Mouse (Mus musculus): ENCODE measurements around the gene Mnd1. TPM values are rescaled to one million over a fixed set of nuclear protein-coding genes. Genes with fewer than 3 reads are reported as not detected.

The Mnd1 gene
- polyA plus RNA-seq, 1 experiment from 2014 or later: 7.2 TPM

DNA sequence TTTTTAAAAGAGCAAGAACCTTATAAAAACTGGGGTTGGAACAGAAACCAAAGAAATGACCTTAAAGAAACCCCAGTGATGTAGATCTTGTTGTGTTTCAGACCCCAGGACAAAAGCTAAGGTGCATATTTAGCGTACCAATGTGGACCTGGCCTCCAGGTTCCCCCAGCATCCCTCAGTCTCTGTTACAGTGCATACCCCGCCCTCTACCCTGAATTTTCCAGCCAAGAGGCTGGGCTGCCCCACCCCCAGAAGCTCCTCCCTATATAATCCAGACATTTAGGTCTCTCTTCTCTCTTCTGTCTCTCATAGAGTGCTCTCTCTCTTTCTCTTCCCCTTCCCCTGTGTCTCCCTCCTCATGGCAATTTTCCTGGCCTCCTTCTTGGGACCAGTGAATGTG is 24.7 kb upstream of the Mnd1 start:
- 74% methylated on average over 2 of the region's 2 CpGs for WGBS
- Histone ChIP-seq H3K4me3 (no peak overlapping the region), H3K4me2 (replicated peaks) (no peak overlapping the region), H3K27me3 (no peaks in the 10 kb centered on the region), H3K9ac (replicated peaks) (no peak overlapping the region), H3K27ac (replicated peaks) (no peak overlapping the region), H3K36me3 (peaks cover 37% of the 10 kb centered on the region), H3K4me1 (peaks cover 21% of the 10 kb centered on the region), H3K9me3 (no peaks in the 10 kb centered on the region)
- no peak for ATAC-seq (ENCODE audit: low FRiP score, low read depth)

DNA sequence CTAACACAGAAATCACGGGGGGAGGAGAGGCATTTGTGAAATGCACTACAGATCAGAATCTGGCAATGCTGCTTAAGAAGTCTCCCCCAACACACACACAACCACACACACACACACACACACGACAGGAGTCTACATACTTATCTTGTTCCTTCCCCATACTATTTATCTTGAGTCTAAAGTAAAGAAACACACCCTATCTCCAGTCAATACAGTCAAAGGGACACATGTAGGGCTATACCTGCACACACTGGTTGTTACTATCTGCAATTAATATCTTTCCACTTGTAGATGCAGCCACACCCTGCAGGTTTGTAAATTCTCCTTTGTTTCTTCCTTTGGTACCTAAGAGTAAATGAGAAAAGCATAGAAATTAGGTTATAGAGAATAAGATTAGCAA is 22.2 kb upstream of the Mnd1 start:
- Histone ChIP-seq H3K27ac (replicated peaks) (no peak overlapping the region), H3K27me3 (no peaks in the 10 kb centered on the region)

GRCm38 (mm10) chr3:84175337-84176315 is 20.0 kb upstream of the Mnd1 start:
- WGBS: 37% methylated on average over 7 of the region's 7 CpGs

More for the DNA sequence above, 22.2 kb upstream of the Mnd1 start:
- Histone ChIP-seq H3K4me1 (peaks cover 21% of the 10 kb centered on the region), H3K4me2 (replicated peaks) (no peak overlapping the region), H3K9me3 (no peaks in the 10 kb centered on the region), H3K4me3 (no peak overlapping the region), H3K36me3 (peaks cover 30% of the 10 kb centered on the region), H3K9ac (replicated peaks) (no peak overlapping the region)
- 75% methylated on average over 2 of the region's 2 CpGs for WGBS
- ATAC-seq (ENCODE audit: low FRiP score, low read depth): no peak

DNA sequence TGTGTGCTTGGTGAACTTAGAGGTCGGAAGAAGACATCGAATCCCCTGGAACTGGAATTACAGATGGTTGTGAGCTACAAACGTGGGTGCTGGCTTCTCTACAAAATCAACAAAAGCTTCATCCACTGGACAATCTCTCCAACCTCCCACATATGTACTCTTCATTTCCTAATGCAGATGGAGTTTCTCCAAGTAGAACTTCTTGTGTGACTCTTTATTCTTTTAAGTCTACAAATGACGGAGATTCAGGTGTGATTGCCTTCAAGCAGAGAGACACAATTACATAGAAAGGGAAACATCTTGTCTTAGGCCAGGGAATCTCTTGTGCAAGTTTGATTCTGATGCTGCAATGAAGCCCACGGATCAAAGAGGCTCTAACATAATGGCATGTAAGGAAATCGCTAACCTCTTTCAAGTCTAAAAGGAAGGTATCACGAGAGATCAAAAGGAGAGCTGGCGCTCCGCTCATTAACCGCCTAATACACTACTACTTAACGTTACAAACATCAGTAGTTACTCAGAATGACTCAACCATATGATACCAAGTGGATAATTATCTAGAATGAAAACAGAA is 18.1 kb upstream of the Mnd1 start, which contains the start of gene Gm6525:
Gm6525 (plus strand) TSS at position 524 of the 574 bp plus-strand sequence.
- H3K4me2 ChIP-seq (replicated peaks): no peak within 1 kb of the TSS
- ATAC-seq (ENCODE audit: low FRiP score, low read depth): no peak
- no peaks in the 10 kb centered on the region for H3K27me3 ChIP-seq
- no peak within 1 kb of the TSS for H3K4me3 ChIP-seq
- H3K9me3 ChIP-seq: no peaks in the 10 kb centered on the region
- no peak within 1 kb of the TSS for H3K27ac ChIP-seq (replicated peaks)
- peaks cover 6% of the 10 kb centered on the region; the same call in 1 of the 2 replicates for H3K4me1 ChIP-seq
- no peak within 1 kb of the TSS for H3K9ac ChIP-seq (replicated peaks)
- WGBS: 79% methylated on average over 11 of the region's 11 CpGs
- peaks cover 70% of the 10 kb centered on the region for H3K36me3 ChIP-seq

More at GRCm38 (mm10) chr3:84175337-84176315, 20.0 kb upstream of the Mnd1 start:
- Histone ChIP-seq H3K9ac (replicated peaks) (no peak overlapping the region), H3K4me2 (replicated peaks) (no peak overlapping the region), H3K27ac (replicated peaks) (no peak overlapping the region), H3K36me3 (peaks cover 51% of the 10 kb centered on the region), H3K27me3 (no peaks in the 10 kb centered on the region), H3K9me3 (no peaks in the 10 kb centered on the region), H3K4me1 (peaks cover 9% of the 10 kb centered on the region), H3K4me3 (no peak overlapping the region)
- ATAC-seq (ENCODE audit: low FRiP score, low read depth): peak; percentile 74; the same call in 1 of the 2 replicates

DNA sequence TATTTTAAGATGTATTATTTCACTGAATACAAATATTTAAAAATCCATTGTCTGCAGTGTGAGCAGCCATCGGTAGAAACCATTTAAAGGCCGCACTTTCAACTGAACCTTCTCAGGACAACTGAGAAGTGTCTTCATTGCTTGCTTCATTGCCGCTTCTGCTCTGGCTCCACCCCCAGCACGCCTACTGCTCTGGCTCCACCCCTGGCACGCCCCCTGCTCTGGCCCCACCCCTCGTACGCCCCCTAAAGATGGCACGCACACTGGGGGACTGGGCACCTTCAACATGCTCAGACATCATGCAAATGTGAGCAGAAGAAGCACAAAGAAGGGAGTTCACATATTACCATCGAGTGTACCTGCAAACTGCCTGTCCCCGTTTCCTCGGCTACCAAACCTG is 16.8 kb upstream of the Mnd1 start:
- Histone ChIP-seq H3K4me1 (peaks cover 6% of the 10 kb centered on the region; the same call in 1 of the 2 replicates), H3K36me3 (peaks cover 66% of the 10 kb centered on the region), H3K4me2 (replicated peaks) (no peak overlapping the region), H3K9me3 (no peaks in the 10 kb centered on the region), H3K9ac (replicated peaks) (no peak overlapping the region), H3K4me3 (no peak overlapping the region), H3K27me3 (no peaks in the 10 kb centered on the region), H3K27ac (replicated peaks) (no peak overlapping the region)
- WGBS: 55% methylated on average over 11 of the region's 11 CpGs
- no peak for ATAC-seq (ENCODE audit: low FRiP score, low read depth)

- WGBS: 74% methylated on average over 8 of the region's 8 CpGs
- no peaks in the 10 kb centered on the region for H3K27me3 ChIP-seq
- H3K9ac ChIP-seq (replicated peaks): no peak overlapping the region
- peaks cover 81% of the 10 kb centered on the region for H3K36me3 ChIP-seq
- H3K4me2 ChIP-seq (replicated peaks): no peak overlapping the region
- H3K4me1 ChIP-seq: peaks cover 2% of the 10 kb centered on the region; the same call in 1 of the 2 replicates
- H3K4me3 ChIP-seq: no peak overlapping the region
- no peak overlapping the region for H3K27ac ChIP-seq (replicated peaks)
- no peaks in the 10 kb centered on the region for H3K9me3 ChIP-seq
- ATAC-seq (ENCODE audit: low FRiP score, low read depth): no peak
Observed at GRCm38 (mm10) chr3:84169393-84170005, 13.9 kb upstream of the Mnd1 start.

- Histone ChIP-seq H3K4me3 (no peak overlapping the region), H3K9ac (replicated peaks) (no peak overlapping the region), H3K27ac (replicated peaks) (no peak overlapping the region), H3K36me3 (peaks cover 85% of the 10 kb centered on the region), H3K4me1 (peaks cover 2% of the 10 kb centered on the region; the same call in 1 of the 2 replicates), H3K27me3 (no peaks in the 10 kb centered on the region), H3K9me3 (no peaks in the 10 kb centered on the region), H3K4me2 (replicated peaks) (no peak overlapping the region)
- WGBS: 95% methylated on average over 6 of the region's 6 CpGs
- no peak for ATAC-seq (ENCODE audit: low FRiP score, low read depth)
Observed at GRCm38 (mm10) chr3:84168943-84169342, 13.4 kb upstream of the Mnd1 start.

DNA sequence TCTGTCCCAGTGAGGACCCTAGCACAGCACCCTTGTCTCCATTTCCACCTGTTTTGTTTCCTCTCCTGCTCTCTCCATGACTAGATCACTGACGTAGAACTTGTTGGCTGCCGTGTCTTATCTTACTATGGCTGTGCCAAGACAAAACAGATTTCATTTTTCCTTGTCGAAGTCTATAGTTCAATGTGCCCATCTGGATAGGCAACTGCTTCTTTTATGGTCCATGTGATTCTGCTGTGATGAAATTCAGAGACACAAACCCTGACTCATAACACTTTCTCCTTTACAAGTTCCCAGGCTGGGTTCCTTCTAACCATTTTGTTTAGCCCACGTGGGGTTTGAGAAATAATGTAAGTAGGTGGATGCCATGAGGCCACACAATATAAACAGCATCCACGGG is 10.5 kb upstream of the Mnd1 start:
- 92% methylated on average over 5 of the region's 5 CpGs for WGBS
- Histone ChIP-seq H3K4me1 (no peaks in the 10 kb centered on the region), H3K36me3 (peaks cover 69% of the 10 kb centered on the region)

GRCm38 (mm10) chr3:84165391-84165790 is 9.8 kb upstream of the Mnd1 start:
- H3K4me1 ChIP-seq: no peaks in the 10 kb centered on the region

More for the DNA sequence above, 10.5 kb upstream of the Mnd1 start:
- H3K4me3 ChIP-seq: no peak overlapping the region
- H3K4me2 ChIP-seq (replicated peaks): no peak overlapping the region
- H3K27me3 ChIP-seq: no peaks in the 10 kb centered on the region
- H3K27ac ChIP-seq (replicated peaks): no peak overlapping the region
- ATAC-seq (ENCODE audit: low FRiP score, low read depth): no peak
- H3K9me3 ChIP-seq: no peaks in the 10 kb centered on the region
- no peak overlapping the region for H3K9ac ChIP-seq (replicated peaks)

DNA sequence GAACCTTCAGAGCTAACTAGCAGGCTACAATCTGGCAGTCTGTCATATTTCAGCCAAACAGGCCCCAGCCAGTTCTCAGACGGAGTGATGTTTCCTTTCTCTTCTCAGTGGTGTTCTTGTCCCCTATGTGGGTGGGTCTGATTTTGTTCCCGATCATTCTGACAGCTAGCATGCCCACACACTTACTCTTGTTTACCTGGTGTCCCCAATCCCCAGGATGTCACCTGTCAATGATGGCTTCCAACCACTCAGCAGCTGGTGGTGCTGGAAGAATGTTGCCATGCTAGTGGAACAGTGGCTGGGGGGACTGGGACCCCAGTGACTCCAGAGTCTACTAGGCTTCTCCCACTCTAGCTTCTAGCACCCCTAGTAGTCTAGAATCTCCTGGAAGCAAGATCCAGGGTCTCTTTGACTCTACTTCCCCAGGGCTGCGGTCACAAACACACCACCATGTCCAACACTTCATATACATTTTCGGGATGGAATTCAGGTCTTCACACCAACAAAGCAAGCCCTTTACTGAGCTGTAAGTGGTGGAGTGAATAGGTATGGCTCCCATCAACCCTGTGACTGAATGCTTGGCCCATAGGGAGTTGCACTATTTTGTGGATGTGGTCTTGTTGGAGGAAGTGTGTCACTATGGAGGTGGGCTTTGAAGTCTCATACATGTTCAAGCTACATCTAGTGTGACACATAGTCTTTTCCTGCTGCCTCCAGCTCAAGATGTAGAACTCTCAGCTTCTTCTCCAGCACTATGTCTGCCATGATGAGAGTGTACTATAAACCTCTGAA is 2.2 kb upstream of the Mnd1 start:
- Histone ChIP-seq H3K27me3 (no peaks in the 10 kb centered on the region), H3K36me3 (peaks cover 28% of the 10 kb centered on the region), H3K9me3 (no peaks in the 10 kb centered on the region), H3K9ac (replicated peaks) (no peak overlapping the region), H3K4me3 (no peak overlapping the region), H3K27ac (replicated peaks) (no peak overlapping the region), H3K4me1 (peaks cover 6% of the 10 kb centered on the region; the same call in 1 of the 2 replicates), H3K4me2 (replicated peaks) (no peak overlapping the region)
- no peak for ATAC-seq (ENCODE audit: low FRiP score, low read depth)
- WGBS: 86% methylated on average over 4 of the region's 4 CpGs

More at GRCm38 (mm10) chr3:84165391-84165790, 9.8 kb upstream of the Mnd1 start:
- H3K36me3 ChIP-seq: peaks cover 66% of the 10 kb centered on the region
- no peak for ATAC-seq (ENCODE audit: low FRiP score, low read depth)
- H3K4me3 ChIP-seq: no peak overlapping the region
- no peak overlapping the region for H3K9ac ChIP-seq (replicated peaks)
- H3K9me3 ChIP-seq: no peaks in the 10 kb centered on the region
- WGBS: 95% methylated on average over 3 of the region's 3 CpGs
- no peaks in the 10 kb centered on the region for H3K27me3 ChIP-seq
- no peak overlapping the region for H3K4me2 ChIP-seq (replicated peaks)
- no peak overlapping the region for H3K27ac ChIP-seq (replicated peaks)

DNA sequence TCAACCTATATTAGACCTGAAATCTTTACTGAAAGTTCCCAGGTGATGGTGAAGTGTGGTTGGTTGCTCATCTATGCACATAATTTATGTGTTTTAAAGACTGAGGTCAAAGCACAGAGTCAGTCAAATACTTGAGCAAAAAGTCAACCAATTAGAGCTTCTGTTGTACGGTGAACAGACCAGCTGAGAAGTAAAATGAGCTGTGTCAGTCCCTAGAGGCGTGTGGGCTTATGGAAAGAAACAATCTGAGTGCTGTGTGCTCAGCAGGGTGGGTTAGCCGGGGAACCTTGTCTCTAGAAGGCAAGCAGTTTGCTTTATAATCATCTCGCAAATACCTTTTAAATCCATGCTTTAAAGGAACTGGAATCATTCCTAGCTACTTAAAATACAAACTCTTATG is 1.4 kb upstream of the Mnd1 start:
- 52% methylated on average over 4 of the region's 4 CpGs for WGBS
- no peak overlapping the region for H3K4me3 ChIP-seq
- no peaks in the 10 kb centered on the region for H3K9me3 ChIP-seq
- peaks cover 23% of the 10 kb centered on the region for H3K36me3 ChIP-seq
- no peak overlapping the region for H3K9ac ChIP-seq (replicated peaks)
- H3K27ac ChIP-seq (replicated peaks): no peak overlapping the region
- no peaks in the 10 kb centered on the region for H3K27me3 ChIP-seq
- no peak for ATAC-seq (ENCODE audit: low FRiP score, low read depth)
- peaks cover 6% of the 10 kb centered on the region; the same call in 1 of the 2 replicates for H3K4me1 ChIP-seq
- H3K4me2 ChIP-seq (replicated peaks): no peak overlapping the region

All from midbrain, embryonic 12.5 days (tissue).